Mouse (Mus musculus): Measurements from ENCODE around the gene Tcp10a.
"Not testable (repeated sequence)": the region's sequence is repeated elsewhere in the genome, so short reads cannot be mapped to it uniquely, and the experiment has no call there.

The Tcp10a gene

DNA sequence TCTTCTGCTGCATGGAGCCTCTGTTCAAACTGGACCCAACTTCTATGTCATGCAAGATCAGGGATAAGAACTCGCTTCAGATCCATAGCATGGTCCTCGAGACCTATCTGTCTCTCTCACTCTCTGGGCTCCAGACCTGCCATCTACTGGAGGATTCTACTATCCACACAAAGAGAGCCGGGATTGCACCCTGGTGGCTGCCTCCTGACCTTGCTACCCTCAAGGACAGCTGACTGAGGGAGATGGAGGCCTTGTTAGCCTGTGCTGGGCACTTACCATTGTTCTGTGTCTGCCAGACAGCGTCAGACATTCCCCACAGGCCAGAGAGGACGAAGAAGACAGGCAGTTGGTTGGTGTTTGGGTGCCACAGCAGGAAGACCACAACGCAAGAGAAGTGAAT lies 45.0 kb downstream of the Tcp10a start:
- DNase-seq (ENCODE audit: low spot score) = not testable (repeated sequence)

DNA sequence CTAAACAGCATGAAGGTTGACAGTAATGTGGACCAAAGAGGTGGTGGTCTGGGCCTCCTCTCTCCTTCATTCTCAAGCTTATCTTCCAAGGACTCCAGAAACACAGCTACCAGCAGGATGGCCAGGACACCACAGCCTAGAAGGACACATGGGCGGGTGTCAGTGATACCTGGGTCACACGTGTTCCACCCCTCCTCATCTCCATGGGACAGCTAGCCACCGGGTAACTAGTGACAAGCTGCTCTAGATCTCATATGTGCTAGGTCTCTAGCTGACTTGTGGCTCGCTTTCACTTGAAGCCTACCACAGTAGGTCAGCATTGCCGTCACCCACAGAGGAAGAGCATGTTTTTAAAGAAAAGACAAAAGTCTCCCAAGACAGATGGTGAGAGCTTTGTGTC lies 47.4 kb downstream of the Tcp10a start, which contains the start of gene Gm49630:
Gene Gm49630 (minus strand): TSS at position 101 of the 400 bp plus-strand sequence.
- not testable (repeated sequence) for DNase-seq (ENCODE audit: low spot score)

GRCm38 (mm10) chr17:7376951-7377700 lies 52.7 kb downstream of the Tcp10a start:
- not testable (repeated sequence) for DNase-seq (ENCODE audit: low spot score)

DNA sequence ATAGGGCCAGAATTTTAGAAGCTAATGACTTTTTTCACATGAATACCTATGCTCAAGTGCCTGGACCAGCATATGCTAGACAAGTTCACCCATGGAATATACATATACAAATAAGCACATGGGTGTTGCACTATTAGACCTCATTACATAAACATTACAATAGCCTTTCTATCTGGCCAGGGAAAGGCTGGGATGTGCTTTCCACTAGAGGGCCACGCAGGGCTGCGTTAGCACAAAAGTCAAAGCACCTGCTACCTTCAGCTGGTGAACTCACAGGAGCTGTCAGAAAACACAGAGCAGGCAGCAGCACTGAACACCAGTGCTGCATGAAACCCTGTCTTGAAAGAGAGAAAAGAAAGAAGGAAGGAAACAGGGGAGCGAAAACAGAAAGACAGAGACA lies 53.5 kb downstream of the Tcp10a start:
- not testable (repeated sequence) for DNase-seq (ENCODE audit: low spot score)

DNA sequence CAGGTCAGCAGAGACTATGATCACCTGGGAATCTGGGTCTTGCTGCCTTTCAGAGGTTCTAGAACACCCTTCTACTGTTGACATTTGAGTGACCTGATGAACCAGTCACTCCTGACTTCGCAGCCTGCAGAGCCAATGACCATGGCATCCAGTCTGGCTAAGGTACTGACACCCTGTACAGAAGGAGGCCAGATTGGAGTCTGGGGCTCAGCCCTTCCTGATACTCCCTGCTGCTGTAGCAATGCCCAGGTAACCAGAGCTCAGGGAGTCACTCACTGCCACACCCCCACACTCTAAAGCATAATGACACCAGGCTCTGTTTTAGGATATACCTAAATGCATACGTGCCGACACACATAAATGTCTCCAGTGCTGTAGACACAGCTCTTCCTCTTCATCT lies 58.3 kb downstream of the Tcp10a start:
- DNase-seq (ENCODE audit: low spot score) = not testable (repeated sequence)

DNA sequence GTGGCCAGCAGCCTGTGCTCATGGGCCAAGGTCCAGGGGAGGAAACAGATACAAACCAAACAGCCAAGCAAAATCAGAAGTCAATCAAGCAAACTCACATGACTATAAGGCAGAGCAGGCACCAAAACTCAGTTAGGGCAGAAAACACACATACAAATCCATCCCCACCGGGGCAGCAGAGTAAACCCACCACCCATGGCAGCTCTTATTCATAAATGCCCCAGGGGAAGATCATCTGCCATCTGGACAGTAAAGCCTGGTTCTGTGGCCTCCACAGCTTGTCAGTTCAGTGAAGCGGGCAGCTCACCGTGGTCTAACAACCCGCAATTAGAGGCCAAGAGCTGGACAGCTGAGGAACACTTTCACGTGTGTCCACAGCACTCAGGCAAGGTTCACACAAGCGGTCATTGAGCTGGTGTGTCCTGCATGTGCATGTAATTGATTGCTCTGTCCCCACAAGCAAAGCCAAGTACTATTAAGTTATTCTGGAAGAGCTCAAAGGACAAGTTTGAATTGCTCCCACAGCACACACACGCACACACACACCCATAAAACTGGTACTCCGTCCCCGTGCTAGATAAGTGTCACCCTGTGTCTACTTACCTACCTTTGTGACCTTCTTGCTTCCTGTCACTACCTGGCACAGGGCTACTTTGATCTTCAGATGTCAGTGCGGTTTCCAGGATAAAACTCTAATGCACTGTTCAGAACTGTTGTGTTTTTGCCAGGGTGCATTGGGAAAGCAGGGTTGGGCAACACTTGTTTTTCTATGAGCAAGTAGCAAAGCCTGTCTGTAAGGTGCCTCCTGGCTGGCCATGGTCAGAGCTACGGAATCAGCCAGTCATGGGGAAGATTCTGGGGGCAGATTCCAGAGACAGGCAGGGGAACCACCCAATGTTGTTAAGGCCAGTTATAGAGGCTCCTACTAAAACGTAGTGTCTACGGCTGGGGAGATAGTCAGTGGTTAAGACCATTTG lies 59.0 kb downstream of the Tcp10a start:
- not testable (repeated sequence) for DNase-seq (ENCODE audit: low spot score)

- not testable (repeated sequence) for DNase-seq (ENCODE audit: low spot score)
Measured at GRCm38 (mm10) chr17:7385364-7385763, 60.9 kb downstream of the Tcp10a start, which contains the start of gene Unc93a2. Gene Unc93a2, minus strand, starts transcription at chr17:7385464.

DNA sequence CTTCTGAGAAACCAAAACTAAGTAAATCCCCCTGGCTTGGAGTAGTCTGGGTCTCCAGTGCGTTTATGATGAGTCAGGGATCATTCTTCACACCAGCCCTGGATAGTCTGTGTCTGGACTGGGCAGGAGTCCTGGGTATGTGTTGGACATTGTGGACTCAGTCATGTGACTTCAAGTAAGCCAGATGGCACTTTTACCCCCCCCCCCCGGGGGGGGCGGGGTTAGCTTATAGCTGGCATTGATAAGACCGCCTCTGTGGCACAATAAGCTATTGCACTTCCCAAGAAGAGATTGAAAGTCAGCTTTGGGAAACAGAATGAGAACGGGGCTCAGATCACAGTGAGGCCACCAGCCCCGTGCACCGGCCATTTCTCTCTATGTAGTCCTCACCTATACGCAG lies 61.6 kb downstream of the Tcp10a start:
- DNase-seq (ENCODE audit: low spot score) = not testable (repeated sequence)

GRCm38 (mm10) chr17:7388341-7388957 lies 64.0 kb downstream of the Tcp10a start:
- not testable (repeated sequence) for DNase-seq (ENCODE audit: low spot score)

DNA sequence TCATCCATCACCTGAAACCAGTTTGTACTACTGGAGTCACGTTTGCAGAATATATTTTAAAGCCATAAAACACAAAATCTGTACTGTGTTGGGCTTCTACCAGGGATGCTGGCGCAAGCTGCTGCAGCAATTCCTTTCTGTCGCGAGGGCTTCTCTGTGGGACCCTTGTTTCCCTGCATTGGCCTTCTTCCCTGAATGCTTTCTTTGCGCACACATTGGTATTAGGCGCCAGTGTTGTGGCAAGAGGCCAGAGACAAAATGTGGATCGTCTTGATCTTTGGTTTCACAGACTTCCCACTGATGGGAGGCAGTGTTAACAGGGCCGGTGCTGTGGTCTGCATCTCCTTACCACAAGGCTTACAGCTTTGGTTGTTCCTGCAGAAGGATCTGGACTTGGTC lies 64.5 kb downstream of the Tcp10a start:
- DNase-seq (ENCODE audit: low spot score) = not testable (repeated sequence)

DNA sequence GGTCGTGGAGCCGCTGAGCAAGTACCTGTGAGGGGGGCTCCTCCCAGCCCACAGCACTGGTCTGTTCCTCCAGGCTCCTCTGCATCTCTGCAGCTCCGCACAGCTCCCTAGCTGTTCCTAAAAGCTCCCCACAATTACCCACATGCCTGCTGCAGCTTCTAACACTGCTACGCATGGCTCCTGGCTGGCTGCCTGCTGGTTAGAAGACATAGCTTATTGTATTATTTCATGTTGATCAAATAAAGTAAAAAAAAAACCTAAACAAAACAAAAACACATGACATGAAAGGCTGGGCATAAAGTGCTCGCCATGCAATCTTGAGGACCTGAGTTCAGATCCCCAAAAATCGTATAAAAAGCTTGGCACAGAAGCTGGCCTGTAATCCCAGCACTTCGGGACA lies 65.5 kb downstream of the Tcp10a start:
- not testable (repeated sequence) for DNase-seq (ENCODE audit: low spot score)

DNA sequence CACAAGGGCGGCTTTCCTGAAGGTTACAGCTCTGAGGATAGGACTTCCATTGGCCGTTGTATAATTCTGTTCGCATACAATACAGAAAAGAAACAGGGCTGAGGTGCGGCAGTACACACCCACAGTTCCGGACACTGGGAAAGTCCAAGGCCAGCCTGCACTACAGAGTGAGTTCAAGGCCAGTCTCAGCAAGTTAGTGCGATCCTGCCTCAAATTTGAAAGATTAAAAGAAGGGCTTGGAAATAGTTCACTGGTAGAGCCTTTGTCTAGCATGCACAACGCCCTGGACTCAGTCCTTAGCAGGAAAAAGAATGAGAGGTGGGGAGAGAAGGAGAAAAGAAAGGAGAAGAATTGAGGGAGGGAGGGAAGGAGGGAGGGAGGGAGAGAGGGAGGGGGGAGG lies 70.7 kb downstream of the Tcp10a start:
- DNase-seq (ENCODE audit: low spot score) = not testable (repeated sequence)
